ENCODE assay signal across 20 mouse cellular contexts in genomic region chr2:69716483-69716882, GRCm38 (mm10). TPM values are rescaled to one million over a fixed set of nuclear protein-coding genes. Genes with fewer than 3 reads are reported as not detected.
A peak's percentile ranks its signal among the peaks of the same experiment; 100 is the strongest.
DNase-seq lines count a peak whose midpoint lies in the region; ATAC-seq and TF ChIP-seq lines count a peak whose summit lies in the region.
"Had no signal": no experiment of that assay in that cellular context is flagged by ENCODE, and none has a peak within 500 bp of the region (broad histone marks: within the 10 kb centered on the region; RNA-seq: fewer than 3 reads in every experiment).

No protein-coding gene starts in this region.

- H3K4me3 ChIP-seq in gastrocnemius, adult 2 months = no peak overlapping the region
- no peak overlapping the region for H3K4me3 ChIP-seq in heart, adult 2 months
- H3K4me3 ChIP-seq: embryonic facial prominence, embryonic 10.5 days; forebrain, embryonic 13.5 days; heart, embryonic 15.5 days; hindbrain, embryonic 13.5 days had no signal

- ATAC-seq in megakaryocyte, adult 5-6 weeks (ENCODE audit: poor library complexity, severe bottlenecking) = peak; percentile 56
- ATAC-seq: forebrain, embryonic 13.5 days; intestine, embryonic 16.5 days had no signal

- H3K36me3 ChIP-seq in heart, adult 2 months (ENCODE audit: control insufficient read depth, insufficient read depth, low read length) = no peaks in the 10 kb centered on the region
- H3K36me3 ChIP-seq: embryonic facial prominence, embryonic 10.5 days; heart, embryonic 15.5 days; hindbrain, embryonic 13.5 days had no signal

- intact Hi-C loops in gastrocnemius, adult 2 months (cut with DNase I) = no loop called here
- intact Hi-C loops in heart, adult 2 months (cut with DNase I) = no loop called here

- H3K9ac ChIP-seq in heart, adult 2 months (ENCODE audit: low read depth, low read length) = no peak overlapping the region
- H3K9ac ChIP-seq: forebrain, embryonic 13.5 days; heart, embryonic 15.5 days; hindbrain, embryonic 13.5 days had no signal

- no peaks in the 10 kb centered on the region for H3K79me2 ChIP-seq in heart, adult 2 months (replicated peaks; ENCODE audit: control insufficient read depth, insufficient read depth, low read length)

- no peaks in the 10 kb centered on the region for H3K27me3 ChIP-seq in heart, adult 2 months (ENCODE audit: control insufficient read depth, insufficient read depth, low read length)

- DNase-seq in 416B (ENCODE audit: low read depth) = peak; percentile 90
- DNase-seq in adipocyte (ENCODE audit: low spot score) = peak; percentile 29
- peak; percentile 44 to 65 for DNase-seq in natural killer cell, adult 2 months (ENCODE audit: low spot score in 2 of 2)
- no peak for DNase-seq in thymus, postnatal 14 days
- DNase-seq in gastrocnemius, adult 2 months = no peak
- no peak for DNase-seq in heart, adult 2 months
- DNase-seq: adrenal gland, postnatal 10 days; cerebellum, adult 11-12 months; cerebellum, adult 9-10 months; cerebellum, postnatal 25 days; gastrocnemius, postnatal 36 days; heart, adult 18-20 months; heart, postnatal 14 days had no signal

- TF ChIP-seq POLR2A in heart, adult 2 months (IDR thresholded peaks at IDR 0.05; ENCODE audit: insufficient read depth, low read depth, low read length) = no peak

- no peak for TF ChIP-seq CTCF in gastrocnemius, adult 2 months (IDR thresholded peaks at IDR 0.05)
- TF ChIP-seq CTCF in heart, adult 2 months (IDR thresholded peaks at IDR 0.05) = no peak

- no peak overlapping the region for H3K27ac ChIP-seq in gastrocnemius, adult 2 months
- no peak overlapping the region for H3K27ac ChIP-seq in heart, adult 2 months
- H3K27ac ChIP-seq: embryonic facial prominence, embryonic 10.5 days; forebrain, embryonic 13.5 days; heart, embryonic 15.5 days; hindbrain, embryonic 13.5 days had no signal

- no peak for TF ChIP-seq EP300 in heart, adult 2 months (IDR thresholded peaks at IDR 0.05; ENCODE audit: insufficient read depth, low read depth, low read length)

- WGBS in heart, adult 2 months = 40% methylated on average over 3 of the region's 3 CpGs

- no peaks in the 10 kb centered on the region for H3K4me1 ChIP-seq in heart, adult 2 months (ENCODE audit: control insufficient read depth, insufficient read depth, low read length)

RNA-seq across cellular contexts. Expression of gene Fastkd1, which starts 3.2 kb away (rescaled TPM):
- total RNA-seq in megakaryocyte, adult 5-6 weeks (2015) = 4.2 and 4.6 TPM in 2 replicates
- 4.4 and 4.6 TPM in 2 replicates for total RNA-seq in megakaryocyte, adult 5-6 weeks (2017)
- 10 to 100 TPM; 15.2 to 20.3 TPM for total RNA-seq in gastrocnemius, adult 2 months (2021)
- 10 to 100 TPM; 27.1 to 33.1 TPM for total RNA-seq in heart, adult 2 months (2021)
- 8.8 and 17.2 TPM in 2 replicates for polyA plus RNA-seq in heart, adult 2 months (2012; rRNA removed)

RNA-seq across cellular contexts. Expression of gene Ppig, which starts 5.9 kb away (rescaled TPM):
- total RNA-seq in megakaryocyte, adult 5-6 weeks (2015) = 83.7 and 91.7 TPM in 2 replicates
- total RNA-seq in megakaryocyte, adult 5-6 weeks (2017) = 54.9 and 62.2 TPM in 2 replicates
- 10 to 100 TPM; 31.8 to 35.3 TPM for total RNA-seq in gastrocnemius, adult 2 months (2021)
- 10 to 100 TPM; 35.5 to 36.2 TPM for total RNA-seq in heart, adult 2 months (2021)
- polyA plus RNA-seq in heart, adult 2 months (2012; rRNA removed) = 1.7 and 4.4 TPM in 2 replicates

RNA-seq across cellular contexts. Expression of gene Klhl41, which starts 46.6 kb away (rescaled TPM):
- total RNA-seq in megakaryocyte, adult 5-6 weeks (2015) = not detected in 2 replicates
- 0.33 TPM in 1 of 2 replicates, not detected in the other for total RNA-seq in megakaryocyte, adult 5-6 weeks (2017)
- 100 to 1,000 TPM; 511 to 652 TPM for total RNA-seq in gastrocnemius, adult 2 months (2021)
- 10 to 100 TPM; 67.3 to 75.7 TPM for total RNA-seq in heart, adult 2 months (2021)
- polyA plus RNA-seq in heart, adult 2 months (2012; rRNA removed) = 19.3 and 40.7 TPM in 2 replicates
- total RNA-seq: hematopoietic stem cell, adult 5-6 weeks had no signal

Comparison
In these comparisons a context has a peak if more than half of its experiments do, and no peak if none do; other contexts are left out.
1. DNase-seq: peak in 416B (single experiment), adipocyte (single experiment) and natural killer cell, adult 2 months (2 of 2); none in thymus, postnatal 14 days (single experiment), gastrocnemius, adult 2 months (single experiment) and heart, adult 2 months (0 of 2).
2. RNA of gene Klhl41, which starts 46.6 kb away (total RNA-seq): 511 to 652 TPM in gastrocnemius, adult 2 months and 67.3 to 75.7 TPM in heart, adult 2 months; 0.33 TPM in megakaryocyte, adult 5-6 weeks; every median in the first group is over 10 times any median in the second.